Comparison of ENCODE assay signal across 1 mouse cellular context in the genomic region with DNA sequence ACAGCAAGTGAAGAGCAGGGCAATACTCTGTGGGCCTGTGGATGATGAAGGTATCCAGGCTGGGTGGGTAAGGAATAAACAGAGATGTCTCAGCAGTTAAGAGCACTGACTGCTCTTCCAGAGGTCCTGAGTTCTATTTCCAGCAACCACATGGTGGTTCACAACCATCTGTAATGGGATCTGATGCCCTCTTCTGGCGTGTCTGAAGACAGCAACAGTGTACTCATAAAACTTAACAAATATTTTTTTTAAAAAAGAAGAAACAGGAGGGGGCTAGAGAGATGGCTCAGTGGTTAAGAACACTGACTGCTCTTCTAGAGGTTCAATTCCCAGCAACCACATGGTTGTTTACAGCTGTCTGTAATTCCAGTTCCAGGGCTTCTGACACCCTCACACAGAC.
TF ChIP-seq lines count a peak whose summit lies in the region.

No protein-coding gene starts in this region.

TF ChIP-seq in CH12.LX, 34 proteins besides CTCF, POLR2A, EP300 and RAD21:
- TF ChIP-seq MYC (IDR thresholded peaks at IDR 0.05; ENCODE audit: low read depth, low read length) (0 out of 2 replicates have a peak, but pooled peaks have one; percentile 24), SMC3 (IDR thresholded peaks at IDR 0.05; ENCODE audit: low read depth, low read length) (peak; percentile 25), POLR2AphosphoS2 (IDR thresholded peaks at IDR 0.05; ENCODE audit: low read depth, low read length) (0 out of 2 replicates have a peak, but pooled peaks have one; percentile 30)
